Mouse (Mus musculus): Measurements from ENCODE around the gene Synpr.

Gene Synpr

GRCm38 (mm10) chr14:13547746-13548145, 263.2 kb downstream of the Synpr start:
- no peak for DNase-seq (ENCODE audit: low read depth, low spot score)

GRCm38 (mm10) chr14:13551209-13551608, 266.6 kb downstream of the Synpr start:
- no peak for DNase-seq (ENCODE audit: low read depth, low spot score)

- no peak for DNase-seq (ENCODE audit: low read depth, low spot score)
Observed at GRCm38 (mm10) chr14:13553616-13554370, 269.2 kb downstream of the Synpr start.

GRCm38 (mm10) chr14:13554631-13555030, 270.1 kb downstream of the Synpr start:
- DNase-seq (ENCODE audit: low read depth, low spot score) = no peak

- DNase-seq (ENCODE audit: low read depth, low spot score) = no peak
Observed at GRCm38 (mm10) chr14:13558117-13558516, 273.5 kb downstream of the Synpr start.

GRCm38 (mm10) chr14:13567250-13567649, 282.7 kb downstream of the Synpr start:
- no peak for DNase-seq (ENCODE audit: low read depth, low spot score)

GRCm38 (mm10) chr14:13567996-13568395, 283.4 kb downstream of the Synpr start:
- DNase-seq (ENCODE audit: low read depth, low spot score) = no peak

GRCm38 (mm10) chr14:13571941-13572340, 287.4 kb downstream of the Synpr start:
- no peak for DNase-seq (ENCODE audit: low read depth, low spot score)

GRCm38 (mm10) chr14:13572530-13572929, 287.9 kb downstream of the Synpr start:
- no peak for DNase-seq (ENCODE audit: low read depth, low spot score)

- DNase-seq (ENCODE audit: low read depth, low spot score) = no peak
Observed at GRCm38 (mm10) chr14:13578101-13578500, 293.5 kb downstream of the Synpr start.

- DNase-seq (ENCODE audit: low read depth, low spot score) = no peak
Observed at GRCm38 (mm10) chr14:13578744-13579143, 294.2 kb downstream of the Synpr start.

GRCm38 (mm10) chr14:13593321-13593940, 308.9 kb downstream of the Synpr start:
- DNase-seq (ENCODE audit: low read depth, low spot score) = no peak

- no peak for DNase-seq (ENCODE audit: low read depth, low spot score)
Observed at GRCm38 (mm10) chr14:13596251-13596650, 311.7 kb downstream of the Synpr start.

- no peak for DNase-seq (ENCODE audit: low read depth, low spot score)
Observed at GRCm38 (mm10) chr14:13597204-13597603, 312.6 kb downstream of the Synpr start.

GRCm38 (mm10) chr14:13620531-13620930, 336.0 kb downstream of the Synpr start:
- DNase-seq (ENCODE audit: low read depth, low spot score) = no peak

GRCm38 (mm10) chr14:13649865-13650264, 365.3 kb downstream of the Synpr start:
- DNase-seq (ENCODE audit: low read depth, low spot score) = no peak

GRCm38 (mm10) chr14:13651039-13651438, 366.5 kb downstream of the Synpr start:
- DNase-seq (ENCODE audit: low read depth, low spot score) = no peak

GRCm38 (mm10) chr14:13651541-13652298, 367.1 kb downstream of the Synpr start:
- no peak for DNase-seq (ENCODE audit: low read depth, low spot score)

All from A20 (cell line).